25 mouse cellular contexts compared by ENCODE assay signal in genomic region chr8:114555491-114556202, GRCm38 (mm10).
A peak's percentile ranks its signal among the peaks of the same experiment; 100 is the strongest.
DNase-seq lines count a peak whose midpoint lies in the region; ATAC-seq and TF ChIP-seq lines count a peak whose summit lies in the region.
"Had no signal": no experiment of that assay in that cellular context is flagged by ENCODE, and none has a peak within 500 bp of the region (broad histone marks: within the 10 kb centered on the region; RNA-seq: fewer than 3 reads in every experiment).

No protein-coding gene starts in this region.

- H3K9me3 ChIP-seq in embryonic facial prominence, embryonic 14.5 days (ENCODE audit: control insufficient read depth, low read length), result no peaks in the 10 kb centered on the region
- H3K9me3 ChIP-seq in embryonic facial prominence, embryonic 10.5 days, result no peaks in the 10 kb centered on the region
- H3K9me3 ChIP-seq in lung, embryonic 16.5 days (ENCODE audit: control insufficient read depth, low read length), result no peaks in the 10 kb centered on the region
- H3K9me3 ChIP-seq in liver, embryonic 14.5 days (ENCODE audit: control insufficient read depth, low read length), result no peaks in the 10 kb centered on the region
- no peaks in the 10 kb centered on the region for H3K9me3 ChIP-seq in hindbrain, embryonic 10.5 days
- H3K9me3 ChIP-seq: heart, embryonic 10.5 days had no signal

- peak overlapping the region; percentile 46 for H3K27ac ChIP-seq in embryonic facial prominence, embryonic 14.5 days (replicated peaks; ENCODE audit: low read depth, low read length)
- no peak overlapping the region for H3K27ac ChIP-seq in embryonic facial prominence, embryonic 10.5 days (replicated peaks)
- peak overlapping the region; percentile 86 for H3K27ac ChIP-seq in lung, embryonic 16.5 days (ENCODE audit: low read length)
- H3K27ac ChIP-seq in liver, embryonic 14.5 days, result no peak overlapping the region
- no peak overlapping the region for H3K27ac ChIP-seq in hindbrain, embryonic 10.5 days
- H3K27ac ChIP-seq: heart, embryonic 10.5 days had no signal

- no peak for ATAC-seq in embryonic facial prominence, embryonic 14.5 days (ENCODE audit: low read depth)
- ATAC-seq in lung, embryonic 16.5 days (ENCODE audit: low read depth), result peak; percentile 89
- peak; percentile 57; the same call in 1 of the 2 replicates for ATAC-seq in liver, embryonic 14.5 days (ENCODE audit: insufficient read depth)
- ATAC-seq: CD4-positive, CD25-positive, alpha-beta regulatory T cell, adult 4 months; forebrain, embryonic 14.5 days had no signal

- H3K36me3 ChIP-seq in embryonic facial prominence, embryonic 14.5 days (ENCODE audit: control insufficient read depth, insufficient read depth, low read length), result no peaks in the 10 kb centered on the region
- H3K36me3 ChIP-seq in embryonic facial prominence, embryonic 10.5 days (replicated peaks), result no peaks in the 10 kb centered on the region
- H3K36me3 ChIP-seq in lung, embryonic 16.5 days (ENCODE audit: control insufficient read depth, insufficient read depth, low read length), result no peaks in the 10 kb centered on the region
- no peaks in the 10 kb centered on the region for H3K36me3 ChIP-seq in liver, embryonic 14.5 days (replicated peaks; ENCODE audit: control insufficient read depth, insufficient read depth, low read depth)
- no peaks in the 10 kb centered on the region for H3K36me3 ChIP-seq in hindbrain, embryonic 10.5 days
- H3K36me3 ChIP-seq: heart, embryonic 10.5 days had no signal

- peak; percentile 26 for DNase-seq in embryonic facial prominence, embryonic 14.5 days (ENCODE audit: low spot score)
- DNase-seq in embryonic facial prominence, embryonic 10.5 days (ENCODE audit: low spot score), result no peak
- DNase-seq in lung, postnatal 14 days, result no peak
- peak in 1 of 3 experiments; percentile 17 for DNase-seq in liver, embryonic 14.5 days (ENCODE audit: low read depth in 3 of 3, low spot score in 3 of 3)
- peak; percentile 19 for DNase-seq in lung, postnatal 36 days
- no peak for DNase-seq in hindbrain, embryonic 10.5 days (ENCODE audit: low spot score)
- DNase-seq in gastrocnemius, postnatal 36 days, result no peak
- DNase-seq: adrenal gland, postnatal 36 days; cerebellum, adult 18-20 months; cerebellum, postnatal 36 days; gastrocnemius, postnatal 25 days; kidney, adult 18-20 months; kidney, postnatal 36 days; layer of hippocampus, adult 9-11 months; midbrain, embryonic 14.5 days; right cerebral cortex, postnatal 14 days; spleen, adult 18-20 months; thymus, adult 18-20 months; thymus, postnatal 4 days had no signal

- no peak for TF ChIP-seq CTCF in liver, embryonic 14.5 days (IDR thresholded peaks at IDR 0.05; ENCODE audit: low read depth)

- H3K4me2 ChIP-seq in embryonic facial prominence, embryonic 14.5 days (ENCODE audit: low read depth, low read length), result no peak overlapping the region
- no peak overlapping the region for H3K4me2 ChIP-seq in lung, embryonic 16.5 days (ENCODE audit: low read depth, low read length)
- no peak overlapping the region for H3K4me2 ChIP-seq in liver, embryonic 14.5 days (ENCODE audit: low read depth)

- no peak for TF ChIP-seq EP300 in liver, embryonic 14.5 days (IDR thresholded peaks at IDR 0.05; ENCODE audit: low read depth)

- intact Hi-C loops in gastrocnemius, postnatal 36 days (cut with DNase I), result no loop called here

- H3K4me1 ChIP-seq in embryonic facial prominence, embryonic 14.5 days (ENCODE audit: control insufficient read depth, insufficient read depth, low read length), result peaks cover 17% of the 10 kb centered on the region
- peaks cover 20% of the 10 kb centered on the region for H3K4me1 ChIP-seq in embryonic facial prominence, embryonic 10.5 days
- peaks cover 15% of the 10 kb centered on the region for H3K4me1 ChIP-seq in lung, embryonic 16.5 days (replicated peaks; ENCODE audit: control insufficient read depth, insufficient read depth, low read length)
- peaks cover 0 to 7% of the 10 kb centered on the region in 2 experiments; a peak in 2 of 4 replicates for H3K4me1 ChIP-seq in liver, embryonic 14.5 days (replicated peaks; ENCODE audit: control insufficient read depth in 2 of 2, insufficient read depth in 2 of 2, low read length in 1 of 2)
- H3K4me1 ChIP-seq in hindbrain, embryonic 10.5 days (replicated peaks), result peaks cover 18% of the 10 kb centered on the region
- H3K4me1 ChIP-seq: heart, embryonic 10.5 days; megakaryocyte, embryonic 14.5 days had no signal

- H3K4me3 ChIP-seq in embryonic facial prominence, embryonic 14.5 days (ENCODE audit: low read depth, low read length), result no peak overlapping the region
- no peak overlapping the region for H3K4me3 ChIP-seq in embryonic facial prominence, embryonic 10.5 days
- no peak overlapping the region for H3K4me3 ChIP-seq in lung, embryonic 16.5 days (ENCODE audit: low read length)
- H3K4me3 ChIP-seq in liver, embryonic 14.5 days (ENCODE audit: insufficient read depth in 1 of 2, low read depth in 2 of 2, low read length in 2 of 2), result no peak overlapping the region
- H3K4me3 ChIP-seq in hindbrain, embryonic 10.5 days, result no peak overlapping the region
- H3K4me3 ChIP-seq: erythroblast, embryonic 14.5 days; heart, embryonic 10.5 days; megakaryocyte, embryonic 14.5 days had no signal

- 66% methylated on average over 6 of the region's 6 CpGs for WGBS in embryonic facial prominence, embryonic 14.5 days
- WGBS in embryonic facial prominence, embryonic 10.5 days, result 76% methylated on average over 6 of the region's 6 CpGs
- 34% methylated on average over 6 of the region's 6 CpGs for WGBS in lung, embryonic 16.5 days
- 65% methylated on average over 6 of the region's 6 CpGs for WGBS in liver, embryonic 14.5 days (ENCODE audit: insufficient replicate concordance)
- WGBS in hindbrain, embryonic 10.5 days, result 83% methylated on average over 6 of the region's 6 CpGs

- no peak overlapping the region for H3K9ac ChIP-seq in embryonic facial prominence, embryonic 14.5 days (ENCODE audit: low read depth, low read length)
- no peak overlapping the region for H3K9ac ChIP-seq in lung, embryonic 16.5 days (ENCODE audit: low read length)
- H3K9ac ChIP-seq in liver, embryonic 14.5 days (replicated peaks), result no peak overlapping the region

- H3K27me3 ChIP-seq in embryonic facial prominence, embryonic 14.5 days (replicated peaks; ENCODE audit: control insufficient read depth, insufficient read depth, low read length), result no peaks in the 10 kb centered on the region
- no peaks in the 10 kb centered on the region for H3K27me3 ChIP-seq in embryonic facial prominence, embryonic 10.5 days (replicated peaks; ENCODE audit: low read depth, poor library complexity, severe bottlenecking)
- H3K27me3 ChIP-seq in lung, embryonic 16.5 days (ENCODE audit: control insufficient read depth, insufficient read depth, low read depth, low read length), result no peaks in the 10 kb centered on the region
- no peaks in the 10 kb centered on the region for H3K27me3 ChIP-seq in liver, embryonic 14.5 days (ENCODE audit: control insufficient read depth, insufficient read depth, low read length)
- no peaks in the 10 kb centered on the region; the same call in 1 of the 2 replicates for H3K27me3 ChIP-seq in hindbrain, embryonic 10.5 days (ENCODE audit: insufficient read depth, poor library complexity, severe bottlenecking)
- H3K27me3 ChIP-seq: megakaryocyte, embryonic 14.5 days had no signal

Comparison
In these comparisons a context has a peak if more than half of its experiments do, and no peak if none do; other contexts are left out.
1. DNase-seq: peak in embryonic facial prominence, embryonic 14.5 days (single experiment) and lung, postnatal 36 days (single experiment); none in embryonic facial prominence, embryonic 10.5 days (single experiment), lung, postnatal 14 days (single experiment), hindbrain, embryonic 10.5 days (single experiment) and gastrocnemius, postnatal 36 days (0 of 2).
2. H3K27ac ChIP-seq: peak in embryonic facial prominence, embryonic 14.5 days (single experiment) and lung, embryonic 16.5 days (single experiment); none in embryonic facial prominence, embryonic 10.5 days (single experiment), liver, embryonic 14.5 days (single experiment) and hindbrain, embryonic 10.5 days (single experiment).